Mouse (Mus musculus): ENCODE measurements around the gene Atp6v1a. TPM values are rescaled to one million over a fixed set of nuclear protein-coding genes. Genes with fewer than 3 reads are reported as not detected.

Gene Atp6v1a
- polyA plus RNA-seq, 2 experiments, result 32.9 to 64.4 TPM

DNA sequence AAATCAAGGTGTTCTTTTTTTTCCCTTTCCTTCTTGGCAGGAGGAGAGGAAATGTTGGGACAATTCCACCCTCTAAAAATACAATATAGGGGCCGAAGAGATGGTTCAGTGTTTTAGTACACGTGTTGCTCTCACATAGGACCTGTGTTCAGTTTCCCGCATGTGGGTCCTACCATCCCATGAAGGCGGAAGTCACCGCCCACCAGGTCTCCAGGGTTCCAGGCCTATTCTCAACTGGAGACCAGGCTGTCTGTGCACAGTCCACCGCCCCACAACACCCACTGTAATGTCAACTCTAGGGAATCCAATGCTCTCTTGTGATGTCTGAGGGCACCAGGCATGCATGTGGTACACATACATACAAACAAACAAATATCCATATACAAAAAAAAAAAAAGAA, 17.4 kb downstream of the Atp6v1a start:
- no peak for TF ChIP-seq POLR2A (IDR thresholded peaks at IDR 0.05; ENCODE audit: borderline replicate concordance, extremely low read depth, insufficient read depth, insufficient read length)
- ATAC-seq (ENCODE audit: low FRiP score, low read depth), result no peak
- Histone ChIP-seq H3K27ac (replicated peaks; ENCODE audit: low read depth, low read length) (no peak overlapping the region), H3K9me3 (ENCODE audit: control insufficient read depth, low read length) (no peaks in the 10 kb centered on the region), H3K27me3 (ENCODE audit: control insufficient read depth, insufficient read depth, low read length) (no peaks in the 10 kb centered on the region), H3K9ac (ENCODE audit: low read depth, low read length, severe bottlenecking) (no peak overlapping the region), H3K4me3 (replicated peaks; ENCODE audit: low read length) (no peak overlapping the region), H3K36me3 (ENCODE audit: control insufficient read depth, insufficient read depth, low read length) (no peaks in the 10 kb centered on the region), H3K4me1 (ENCODE audit: control insufficient read depth, insufficient read depth, low read length) (no peaks in the 10 kb centered on the region; the same call in none of the 2 replicates), H3K4me2 (replicated peaks; ENCODE audit: low read depth, low read length, severe bottlenecking) (no peak overlapping the region)
- DNase-seq (ENCODE audit: low spot score), result no peak
- 85% methylated on average over 6 of the region's 6 CpGs for WGBS

DNA sequence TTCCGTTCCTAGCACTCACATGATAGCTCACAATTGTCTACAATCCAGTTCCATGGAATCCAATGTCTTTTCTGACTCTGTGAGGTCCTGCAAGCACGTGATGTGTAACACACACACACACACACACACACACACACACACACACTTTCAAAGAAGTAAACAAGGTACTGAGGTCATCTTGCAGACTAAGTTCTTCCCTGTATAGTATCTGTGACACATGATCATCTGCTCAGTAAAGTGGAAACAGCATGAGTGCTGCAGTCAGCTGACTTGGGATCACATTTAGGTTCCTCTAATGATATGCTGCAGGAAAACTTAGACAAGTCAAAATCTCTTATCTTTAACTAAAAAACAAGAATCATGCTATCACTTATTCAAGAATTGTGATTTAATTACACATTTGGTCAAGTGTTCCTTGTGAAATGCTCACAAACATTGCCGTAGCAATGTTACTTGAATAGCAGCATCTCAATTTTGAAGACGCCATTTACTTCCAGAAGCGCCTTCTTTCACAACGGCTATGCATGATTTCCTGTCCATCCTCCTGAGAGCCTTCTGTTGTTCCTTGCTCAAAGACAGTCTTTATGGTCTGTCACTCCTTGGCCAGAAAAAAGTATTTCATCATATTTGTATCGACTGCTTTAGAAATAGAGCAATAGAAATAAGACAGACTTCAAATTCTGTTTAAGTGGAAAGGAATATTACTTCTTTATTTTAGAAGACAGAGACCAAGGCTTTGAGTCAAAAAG, 19.6 kb downstream of the Atp6v1a start:
- ATAC-seq (ENCODE audit: low FRiP score, low read depth) (no peak), DNase-seq (ENCODE audit: low spot score) (no peak)
- Histone ChIP-seq H3K27me3 (ENCODE audit: control insufficient read depth, insufficient read depth, low read length) (no peaks in the 10 kb centered on the region), H3K36me3 (ENCODE audit: control insufficient read depth, insufficient read depth, low read length) (no peaks in the 10 kb centered on the region; the same call in 1 of the 2 replicates), H3K9me3 (ENCODE audit: control insufficient read depth, low read length) (no peaks in the 10 kb centered on the region), H3K9ac (ENCODE audit: low read depth, low read length, severe bottlenecking) (no peak overlapping the region), H3K4me3 (replicated peaks; ENCODE audit: low read length) (no peak overlapping the region), H3K4me2 (replicated peaks; ENCODE audit: low read depth, low read length, severe bottlenecking) (no peak overlapping the region), H3K4me1 (ENCODE audit: control insufficient read depth, insufficient read depth, low read length) (no peaks in the 10 kb centered on the region), H3K27ac (replicated peaks; ENCODE audit: low read depth, low read length) (no peak overlapping the region)
- no peak for TF ChIP-seq POLR2A (IDR thresholded peaks at IDR 0.05; ENCODE audit: borderline replicate concordance, extremely low read depth, insufficient read depth, insufficient read length)
- 88% methylated on average over 7 of the region's 7 CpGs for WGBS

DNA sequence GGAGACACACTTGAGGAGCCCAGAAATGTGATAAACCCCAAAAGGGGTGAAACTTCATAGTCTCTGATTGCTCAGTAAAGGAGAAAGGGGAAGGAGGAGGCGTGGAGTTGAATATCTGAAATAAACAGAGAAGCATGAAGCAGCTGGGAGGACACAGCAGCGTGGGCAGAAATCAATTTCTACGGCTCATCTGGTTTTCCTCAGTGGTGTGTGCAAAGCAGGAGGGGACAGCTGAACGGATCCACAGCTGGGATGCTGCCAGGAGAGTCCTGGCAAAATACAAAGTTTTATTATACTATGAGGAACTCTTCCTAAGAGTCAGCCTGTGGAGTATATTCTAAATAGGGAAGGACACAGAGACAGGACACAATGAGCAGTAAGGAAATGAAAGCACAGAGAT, 30.5 kb downstream of the Atp6v1a start:
- 85% methylated on average over 4 of the region's 4 CpGs for WGBS
- DNase-seq (ENCODE audit: low spot score) (peak; percentile 66), ATAC-seq (ENCODE audit: low FRiP score, low read depth) (peak; percentile 82)
- H3K36me3 ChIP-seq (ENCODE audit: control insufficient read depth, insufficient read depth, low read length), result peaks cover 59% of the 10 kb centered on the region
- H3K9ac ChIP-seq (ENCODE audit: low read depth, low read length, severe bottlenecking), result no peak overlapping the region
- no peak overlapping the region for H3K27ac ChIP-seq (replicated peaks; ENCODE audit: low read depth, low read length)
- no peaks in the 10 kb centered on the region for H3K9me3 ChIP-seq (ENCODE audit: control insufficient read depth, low read length)
- no peak for TF ChIP-seq POLR2A (IDR thresholded peaks at IDR 0.05; ENCODE audit: borderline replicate concordance, extremely low read depth, insufficient read depth, insufficient read length)
- H3K27me3 ChIP-seq (ENCODE audit: control insufficient read depth, insufficient read depth, low read length), result no peaks in the 10 kb centered on the region
- no peaks in the 10 kb centered on the region for H3K4me1 ChIP-seq (ENCODE audit: control insufficient read depth, insufficient read depth, low read length)
- H3K4me2 ChIP-seq (replicated peaks; ENCODE audit: low read depth, low read length, severe bottlenecking), result no peak overlapping the region
- no peak overlapping the region for H3K4me3 ChIP-seq (replicated peaks; ENCODE audit: low read length)

DNA sequence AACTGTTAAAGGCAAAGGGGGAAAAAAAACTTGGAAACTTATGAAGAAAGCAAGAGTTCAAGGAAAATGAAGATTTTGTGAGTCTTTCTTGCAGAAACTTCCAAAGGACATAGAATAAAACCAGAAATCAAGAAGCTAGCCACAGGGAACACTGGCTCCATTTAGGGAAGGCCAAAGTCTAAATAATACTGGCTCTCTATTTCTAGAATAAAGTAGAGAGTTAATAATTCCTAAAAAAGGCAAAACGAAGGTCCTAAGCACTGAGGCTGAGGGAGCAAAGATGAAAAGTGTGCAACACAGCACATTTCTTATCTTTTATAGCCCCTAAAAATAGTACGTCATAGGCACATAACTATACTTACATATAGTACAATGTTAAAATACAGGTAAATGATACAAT, 34.3 kb downstream of the Atp6v1a start:
- ATAC-seq (ENCODE audit: low FRiP score, low read depth), result no peak
- Histone ChIP-seq H3K27ac (replicated peaks; ENCODE audit: low read depth, low read length) (no peak overlapping the region), H3K4me3 (replicated peaks; ENCODE audit: low read length) (no peak overlapping the region), H3K4me2 (replicated peaks; ENCODE audit: low read depth, low read length, severe bottlenecking) (no peak overlapping the region), H3K9ac (ENCODE audit: low read depth, low read length, severe bottlenecking) (no peak overlapping the region), H3K9me3 (ENCODE audit: control insufficient read depth, low read length) (no peaks in the 10 kb centered on the region), H3K27me3 (ENCODE audit: control insufficient read depth, insufficient read depth, low read length) (no peaks in the 10 kb centered on the region), H3K36me3 (ENCODE audit: control insufficient read depth, insufficient read depth, low read length) (peaks cover 75% of the 10 kb centered on the region), H3K4me1 (ENCODE audit: control insufficient read depth, insufficient read depth, low read length) (no peaks in the 10 kb centered on the region)
- 85% methylated on average over 2 of the region's 2 CpGs for WGBS
- TF ChIP-seq POLR2A (IDR thresholded peaks at IDR 0.05; ENCODE audit: borderline replicate concordance, extremely low read depth, insufficient read depth, insufficient read length), result no peak
- DNase-seq (ENCODE audit: low spot score), result no peak

DNA sequence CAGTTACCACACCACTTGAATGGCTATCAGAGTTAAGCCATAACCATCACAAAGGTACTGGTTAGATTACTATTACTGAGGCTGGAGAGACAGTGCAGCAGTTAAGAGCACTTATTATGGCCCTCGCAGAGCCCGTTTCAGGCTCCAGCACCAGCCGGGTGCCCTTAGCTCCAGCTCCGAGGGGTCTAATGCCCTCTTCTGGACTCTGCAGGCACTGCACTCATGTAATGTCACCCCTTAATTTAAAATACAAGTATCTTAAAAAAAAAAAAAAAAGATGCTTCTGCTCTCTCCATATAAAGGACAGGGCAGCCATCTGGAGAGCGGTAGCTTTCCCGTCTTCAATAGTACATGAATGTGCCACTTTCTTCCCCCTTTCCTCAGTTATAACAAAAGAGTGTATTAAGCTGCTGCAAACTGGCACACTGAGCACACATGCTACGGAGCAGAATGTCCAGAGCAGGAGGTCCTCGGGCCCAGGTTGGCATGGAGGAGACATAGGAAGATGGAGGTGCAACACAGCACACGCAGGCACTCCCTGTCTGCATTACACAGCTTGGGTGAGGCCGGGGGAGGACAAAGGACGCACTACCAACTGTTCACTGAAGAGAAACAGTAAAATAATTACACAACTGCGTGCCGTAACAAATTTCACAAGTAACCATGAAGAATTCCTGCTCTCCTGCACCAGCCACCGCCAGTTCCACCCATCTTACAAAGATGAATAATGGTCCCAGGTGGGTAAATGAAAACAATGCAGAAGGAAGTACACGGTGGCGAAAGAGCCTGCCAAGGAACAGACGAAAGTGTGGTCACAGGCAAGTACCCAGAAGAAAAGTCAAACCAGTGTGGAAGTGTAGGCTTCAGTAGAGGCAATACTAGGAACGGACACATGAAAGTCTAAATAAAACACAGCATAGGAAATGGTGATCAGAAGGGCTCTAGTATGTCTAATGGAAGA, 35.4 kb downstream of the Atp6v1a start:
- ATAC-seq (ENCODE audit: low FRiP score, low read depth), result peak; percentile 24; the same call in 1 of the 2 replicates
- H3K27me3 ChIP-seq (ENCODE audit: control insufficient read depth, insufficient read depth, low read length), result no peaks in the 10 kb centered on the region
- no peaks in the 10 kb centered on the region for H3K4me1 ChIP-seq (ENCODE audit: control insufficient read depth, insufficient read depth, low read length)
- peaks cover 73% of the 10 kb centered on the region for H3K36me3 ChIP-seq (ENCODE audit: control insufficient read depth, insufficient read depth, low read length)
- no peak overlapping the region for H3K9ac ChIP-seq (ENCODE audit: low read depth, low read length, severe bottlenecking)
- no peak overlapping the region for H3K4me3 ChIP-seq (replicated peaks; ENCODE audit: low read length)
- no peak for TF ChIP-seq POLR2A (IDR thresholded peaks at IDR 0.05; ENCODE audit: borderline replicate concordance, extremely low read depth, insufficient read depth, insufficient read length)
- 82% methylated on average over 18 of the region's 18 CpGs for WGBS
- H3K4me2 ChIP-seq (replicated peaks; ENCODE audit: low read depth, low read length, severe bottlenecking), result no peak overlapping the region
- no peak overlapping the region for H3K27ac ChIP-seq (replicated peaks; ENCODE audit: low read depth, low read length)
- no peaks in the 10 kb centered on the region for H3K9me3 ChIP-seq (ENCODE audit: control insufficient read depth, low read length)
- DNase-seq (ENCODE audit: low spot score), result no peak

Measured in limb, embryonic 14.5 days (tissue).